Mouse (Mus musculus): ENCODE measurements around the gene Cdh4. TPM values are rescaled to one million over a fixed set of nuclear protein-coding genes. Genes with fewer than 3 reads are reported as not detected.

Cdh4 gene
- polyA plus RNA-seq, 1 experiment = 9.3 TPM

- Histone ChIP-seq H3K4me1 (ENCODE audit: control insufficient read depth, insufficient read depth, low read length) (0 out of 2 replicates have a peak, but pooled peaks cover 7% of the 10 kb centered on the region), H3K4me3 (replicated peaks; ENCODE audit: insufficient read depth, low read depth, low read length) (no peak overlapping the region), H3K27ac (ENCODE audit: insufficient read depth, low read length) (no peak overlapping the region), H3K27me3 (ENCODE audit: control insufficient read depth, insufficient read depth, low read length) (no peaks in the 10 kb centered on the region)
- DNase-seq = no peak
- peak; percentile 50 for TF ChIP-seq CTCF (IDR thresholded peaks at IDR 0.05; ENCODE audit: borderline replicate concordance, insufficient read depth, low read depth, low read length)
- TF ChIP-seq POLR2A (IDR thresholded peaks at IDR 0.05; ENCODE audit: borderline replicate concordance, insufficient read depth, low read length) = no peak
- WGBS = 76% methylated on average over 5 of the region's 5 CpGs
Observed at GRCm38 (mm10) chr2:179873315-179873714, 431.1 kb downstream of the Cdh4 start.

GRCm38 (mm10) chr2:179875147-179875546 lies 432.9 kb downstream of the Cdh4 start:
- Histone ChIP-seq H3K27me3 (ENCODE audit: control insufficient read depth, insufficient read depth, low read length) (no peaks in the 10 kb centered on the region), H3K4me3 (replicated peaks; ENCODE audit: insufficient read depth, low read depth, low read length) (no peak overlapping the region), H3K27ac (ENCODE audit: insufficient read depth, low read length) (no peak overlapping the region), H3K4me1 (ENCODE audit: control insufficient read depth, insufficient read depth, low read length) (no peaks in the 10 kb centered on the region)
- 4% methylated on average over 3 of the region's 3 CpGs for WGBS
- peak; percentile 54 to 72 for DNase-seq
- peak; percentile 91 for TF ChIP-seq CTCF (IDR thresholded peaks at IDR 0.05; ENCODE audit: borderline replicate concordance, insufficient read depth, low read depth, low read length)
- TF ChIP-seq POLR2A (IDR thresholded peaks at IDR 0.05; ENCODE audit: borderline replicate concordance, insufficient read depth, low read length) = no peak

GRCm38 (mm10) chr2:179877551-179878215 lies 435.5 kb downstream of the Cdh4 start:
- H3K4me3 ChIP-seq (replicated peaks; ENCODE audit: insufficient read depth, low read depth, low read length) = no peak overlapping the region
- 36% methylated on average over 9 of the region's 9 CpGs for WGBS
- no peak overlapping the region for H3K27ac ChIP-seq (ENCODE audit: insufficient read depth, low read length)
- H3K4me1 ChIP-seq (ENCODE audit: control insufficient read depth, insufficient read depth, low read length) = no peaks in the 10 kb centered on the region
- peak; percentile 31 to 52 for DNase-seq
- no peaks in the 10 kb centered on the region for H3K27me3 ChIP-seq (ENCODE audit: control insufficient read depth, insufficient read depth, low read length)
- peak; percentile 67 for TF ChIP-seq CTCF (IDR thresholded peaks at IDR 0.05; ENCODE audit: borderline replicate concordance, insufficient read depth, low read depth, low read length)
- TF ChIP-seq POLR2A (IDR thresholded peaks at IDR 0.05; ENCODE audit: borderline replicate concordance, insufficient read depth, low read length) = no peak

GRCm38 (mm10) chr2:179884561-179884960 lies 442.3 kb downstream of the Cdh4 start:
- Histone ChIP-seq H3K27ac (ENCODE audit: insufficient read depth, low read length) (no peak overlapping the region), H3K4me1 (ENCODE audit: control insufficient read depth, insufficient read depth, low read length) (no peaks in the 10 kb centered on the region), H3K4me3 (replicated peaks; ENCODE audit: insufficient read depth, low read depth, low read length) (no peak overlapping the region), H3K27me3 (ENCODE audit: control insufficient read depth, insufficient read depth, low read length) (no peaks in the 10 kb centered on the region)
- WGBS = 59% methylated on average over 7 of the region's 7 CpGs
- TF ChIP-seq POLR2A (IDR thresholded peaks at IDR 0.05; ENCODE audit: borderline replicate concordance, insufficient read depth, low read length) (no peak), CTCF (IDR thresholded peaks at IDR 0.05; ENCODE audit: borderline replicate concordance, insufficient read depth, low read depth, low read length) (no peak)
- no peak for DNase-seq

- Histone ChIP-seq H3K27ac (ENCODE audit: insufficient read depth, low read length) (no peak overlapping the region), H3K4me1 (ENCODE audit: control insufficient read depth, insufficient read depth, low read length) (no peaks in the 10 kb centered on the region), H3K27me3 (ENCODE audit: control insufficient read depth, insufficient read depth, low read length) (no peaks in the 10 kb centered on the region), H3K4me3 (replicated peaks; ENCODE audit: insufficient read depth, low read depth, low read length) (no peak overlapping the region)
- no peak for DNase-seq
- TF ChIP-seq POLR2A (IDR thresholded peaks at IDR 0.05; ENCODE audit: borderline replicate concordance, insufficient read depth, low read length) (no peak), CTCF (IDR thresholded peaks at IDR 0.05; ENCODE audit: borderline replicate concordance, insufficient read depth, low read depth, low read length) (no peak)
- WGBS = 74% methylated on average over 3 of the region's 3 CpGs
Observed at GRCm38 (mm10) chr2:179891048-179891447, 448.8 kb downstream of the Cdh4 start.

- H3K4me1 ChIP-seq (ENCODE audit: control insufficient read depth, insufficient read depth, low read length) = no peaks in the 10 kb centered on the region
- DNase-seq = no peak
- no peaks in the 10 kb centered on the region for H3K27me3 ChIP-seq (ENCODE audit: control insufficient read depth, insufficient read depth, low read length)
- 23% methylated on average over 2 of the region's 2 CpGs for WGBS
- TF ChIP-seq CTCF (IDR thresholded peaks at IDR 0.05; ENCODE audit: borderline replicate concordance, insufficient read depth, low read depth, low read length) = no peak
- no peak for TF ChIP-seq POLR2A (IDR thresholded peaks at IDR 0.05; ENCODE audit: borderline replicate concordance, insufficient read depth, low read length)
- no peak overlapping the region for H3K4me3 ChIP-seq (replicated peaks; ENCODE audit: insufficient read depth, low read depth, low read length)
- no peak overlapping the region for H3K27ac ChIP-seq (ENCODE audit: insufficient read depth, low read length)
Observed at GRCm38 (mm10) chr2:179896949-179897348, 454.7 kb downstream of the Cdh4 start.

GRCm38 (mm10) chr2:179912911-179913310 lies 470.7 kb downstream of the Cdh4 start:
- H3K27ac ChIP-seq (ENCODE audit: insufficient read depth, low read length) = no peak overlapping the region
- 46% methylated on average over 12 of the region's 12 CpGs for WGBS
- TF ChIP-seq POLR2A (IDR thresholded peaks at IDR 0.05; ENCODE audit: borderline replicate concordance, insufficient read depth, low read length) = no peak
- TF ChIP-seq CTCF (IDR thresholded peaks at IDR 0.05; ENCODE audit: borderline replicate concordance, insufficient read depth, low read depth, low read length) = no peak

GRCm38 (mm10) chr2:179913349-179913748 lies 471.1 kb downstream of the Cdh4 start:
- Histone ChIP-seq H3K27me3 (ENCODE audit: control insufficient read depth, insufficient read depth, low read length) (no peaks in the 10 kb centered on the region), H3K4me3 (replicated peaks; ENCODE audit: insufficient read depth, low read depth, low read length) (no peak overlapping the region), H3K27ac (ENCODE audit: insufficient read depth, low read length) (no peak overlapping the region), H3K4me1 (ENCODE audit: control insufficient read depth, insufficient read depth, low read length) (no peaks in the 10 kb centered on the region)
- WGBS = 53% methylated on average over 15 of the region's 15 CpGs
- DNase-seq = no peak
- no peak for TF ChIP-seq POLR2A (IDR thresholded peaks at IDR 0.05; ENCODE audit: borderline replicate concordance, insufficient read depth, low read length)
- TF ChIP-seq CTCF (IDR thresholded peaks at IDR 0.05; ENCODE audit: borderline replicate concordance, insufficient read depth, low read depth, low read length) = no peak

More at GRCm38 (mm10) chr2:179912911-179913310, 470.7 kb downstream of the Cdh4 start:
- H3K4me3 ChIP-seq (replicated peaks; ENCODE audit: insufficient read depth, low read depth, low read length) = no peak overlapping the region
- H3K4me1 ChIP-seq (ENCODE audit: control insufficient read depth, insufficient read depth, low read length) = no peaks in the 10 kb centered on the region
- H3K27me3 ChIP-seq (ENCODE audit: control insufficient read depth, insufficient read depth, low read length) = no peaks in the 10 kb centered on the region
- DNase-seq = no peak

Data from cerebellum, adult 2 months (tissue).